Mouse (Mus musculus) thymus, adult 2 months (tissue): ENCODE results near the gene Scd1.

Experiments
- CTCF ChIP-seq: fragments of 200-500 bp; IDR thresholded peaks from 2 replicates; pipeline ENCODE4 v1.5.1; 2012; ENCODE audit warnings: mild to moderate bottlenecking, control low read depth, low read length, moderate library complexity, borderline replicate concordance; ENCODE audit not compliant: control insufficient read depth, poor library complexity, insufficient read depth; ENCODE audit errors: extremely low read depth
- POLR2A ChIP-seq: fragments of 200-500 bp; IDR thresholded peaks from 2 replicates; pipeline ENCODE4 v1.6.1; 2012; ENCODE audit warnings: mild to moderate bottlenecking, low read length, control low read depth, moderate library complexity; ENCODE audit not compliant: control insufficient read depth, poor library complexity, insufficient read depth; ENCODE audit errors: extremely low read depth

GRCm38 (mm10) chr19:44407341-44408222 is at the start of gene Scd1:
- TF ChIP-seq CTCF (no peak), POLR2A (no peak)
